Mouse (Mus musculus): ENCODE measurements around the gene Helq. TPM values are rescaled to one million over a fixed set of nuclear protein-coding genes. Genes with fewer than 3 reads are reported as not detected.

The Helq gene
- total and polyA plus RNA-seq, 3 experiments, result 12.1 to 24.3 (median 13.1) TPM

- H3K4me3 ChIP-seq (replicated peaks in 1 of 3; ENCODE audit: low read depth in 2 of 3, low read length in 2 of 3, poor library complexity in 1 of 3), result peak within 1 kb of the TSS; percentile 55 to 72 (median 69)
- peaks cover 11% of the 10 kb centered on the region for H3K9me3 ChIP-seq (replicated peaks; ENCODE audit: low read length)
- in situ Hi-C loops (cut with MboI; ENCODE audit: low pct_ligation_motif_present, low pct_unique_long_range_greater_than_20kb, low sequenced_read_pairs), result loop anchor here (5.0 kb wide), 1 partner anchor 67 kb away; no protein-coding TSS in a partner anchor
- H3K4me2 ChIP-seq (ENCODE audit: insufficient read depth, low read depth, poor library complexity, severe bottlenecking), result peak within 1 kb of the TSS; percentile 66
- H3K79me2 ChIP-seq (replicated peaks; ENCODE audit: control insufficient read depth, extremely low read depth, insufficient read depth, poor library complexity, severe bottlenecking), result no peaks in the 10 kb centered on the region
- no peak within 1 kb of the TSS for H3K27ac ChIP-seq (ENCODE audit: insufficient read depth, low read depth)
- H3K9ac ChIP-seq (ENCODE audit: insufficient read depth, low read depth), result peak within 1 kb of the TSS; percentile 60
- dilution Hi-C loops (cut with MboI; ENCODE audit: extremely low pct_ligation_motif_present, extremely low pct_unique_long_range_greater_than_20kb, low sequenced_read_pairs), result no loop called here
- DNase-seq (ENCODE audit: extremely low read depth), result no peak
- TF ChIP-seq ZMIZ1 (IDR thresholded peaks at IDR 0.05; ENCODE audit: low read depth, low read length) (no peak), MYC (IDR thresholded peaks at IDR 0.05; ENCODE audit: low read depth, low read length) (no peak), BHLHE40 (IDR thresholded peaks at IDR 0.05; ENCODE audit: low read depth, low read length) (no peak), ZKSCAN1 (IDR thresholded peaks at IDR 0.05; ENCODE audit: borderline replicate concordance, low read depth, low read length) (no peak), MEF2A (IDR thresholded peaks at IDR 0.05; ENCODE audit: borderline replicate concordance, low read depth, low read length) (no peak), NRF1 (IDR thresholded peaks at IDR 0.05; ENCODE audit: low read depth, low read length) (no peak), CHD1 (IDR thresholded peaks at IDR 0.05; ENCODE audit: low read depth, low read length) (no peak), USF2 (conservative IDR thresholded peaks at IDR 0.05; ENCODE audit: low read depth, low read length) (no peak), ETS1 (conservative IDR thresholded peaks at IDR 0.05; ENCODE audit: low read depth, low read length) (no peak), JUND (conservative IDR thresholded peaks at IDR 0.05; ENCODE audit: low read depth, low read length) (no peak), SMC3 (IDR thresholded peaks at IDR 0.05; ENCODE audit: low read depth, low read length) (no peak), RAD21 (IDR thresholded peaks at IDR 0.05; ENCODE audit: low read depth, low read length) (no peak), TBP (conservative IDR thresholded peaks at IDR 0.05; ENCODE audit: low read depth, low read length) (no peak), TCF12 (IDR thresholded peaks at IDR 0.05; ENCODE audit: low read depth, low read length) (no peak)
- peaks cover 21% of the 10 kb centered on the region for H3K27me3 ChIP-seq (replicated peaks)
- H3K4me1 ChIP-seq (ENCODE audit: control insufficient read depth in 1 of 2, insufficient read depth in 2 of 2), result peaks cover 0 to 11% of the 10 kb centered on the region in 2 experiments; a peak in 3 of 4 replicates
- no peaks in the 10 kb centered on the region for H3K36me3 ChIP-seq (replicated peaks in 1 of 2; ENCODE audit: control insufficient read depth in 1 of 2, insufficient read depth in 1 of 2, low read length in 1 of 2)
Measured at GRCm38 (mm10) chr5:100845485-100845847, 47.1 kb upstream of the Helq start, which contains the start of gene Gpat3. TSS of gene Gpat3 (plus strand) at chr5:100845713.

- no peaks in the 10 kb centered on the region for H3K79me2 ChIP-seq (replicated peaks; ENCODE audit: control insufficient read depth, extremely low read depth, insufficient read depth, poor library complexity, severe bottlenecking)
- H3K9ac ChIP-seq (ENCODE audit: insufficient read depth, low read depth), result no peak overlapping the region
- no peak for DNase-seq (ENCODE audit: extremely low read depth)
- no peak overlapping the region for H3K27ac ChIP-seq (ENCODE audit: insufficient read depth, low read depth)
- peaks cover 0 to 11% of the 10 kb centered on the region in 2 experiments for H3K4me1 ChIP-seq (ENCODE audit: control insufficient read depth in 1 of 2, insufficient read depth in 2 of 2)
- H3K36me3 ChIP-seq (replicated peaks in 1 of 2; ENCODE audit: control insufficient read depth in 1 of 2, insufficient read depth in 1 of 2, low read length in 1 of 2), result no peaks in the 10 kb centered on the region
- TF ChIP-seq SIN3A (IDR thresholded peaks at IDR 0.05; ENCODE audit: low read length) (no peak), USF2 (conservative IDR thresholded peaks at IDR 0.05; ENCODE audit: low read depth, low read length) (no peak), E2F4 (IDR thresholded peaks at IDR 0.05; ENCODE audit: insufficient replicate concordance, low read depth, low read length) (no peak), UBTF (IDR thresholded peaks at IDR 0.05; ENCODE audit: low read depth, low read length) (no peak), ZC3H11A (IDR thresholded peaks at IDR 0.05; ENCODE audit: low read depth, low read length) (no peak), ZKSCAN1 (IDR thresholded peaks at IDR 0.05; ENCODE audit: borderline replicate concordance, low read depth, low read length) (no peak), ZMIZ1 (IDR thresholded peaks at IDR 0.05; ENCODE audit: low read depth, low read length) (no peak)
- H3K4me2 ChIP-seq (ENCODE audit: insufficient read depth, low read depth, poor library complexity, severe bottlenecking), result no peak overlapping the region
- H3K4me3 ChIP-seq (replicated peaks in 1 of 3; ENCODE audit: low read depth in 2 of 3, low read length in 2 of 3, poor library complexity in 1 of 3), result no peak overlapping the region
- H3K9me3 ChIP-seq (replicated peaks; ENCODE audit: low read length), result peaks cover 11% of the 10 kb centered on the region
- in situ Hi-C loops (cut with MboI; ENCODE audit: low pct_ligation_motif_present, low pct_unique_long_range_greater_than_20kb, low sequenced_read_pairs) (no loop called here), dilution Hi-C loops (cut with MboI; ENCODE audit: extremely low pct_ligation_motif_present, extremely low pct_unique_long_range_greater_than_20kb, low sequenced_read_pairs) (no loop called here)
- peaks cover 21% of the 10 kb centered on the region for H3K27me3 ChIP-seq (replicated peaks)
Measured at GRCm38 (mm10) chr5:100844485-100844884, 46.1 kb upstream of the Helq start.

Measured in CH12.LX (cell line).